Mouse (Mus musculus): ENCODE data around the gene Pde4c. TPM values are rescaled to one million over a fixed set of nuclear protein-coding genes. Genes with fewer than 3 reads are reported as not detected.

Pde4c gene
- total and polyA plus RNA-seq, 2 experiments from 2014 or later: 0.39 to 0.77 TPM

GRCm38 (mm10) chr8:70770748-70771147, 47.2 kb downstream of the Pde4c start:
- 95% methylated on average over 13 of the region's 13 CpGs for WGBS
- TF ChIP-seq CTCF (IDR thresholded peaks at IDR 0.05): no peak
- H3K4me3 ChIP-seq (ENCODE audit: low read depth, low read length): no peak overlapping the region
- DNase-seq (ENCODE audit: low spot score) (no peak), ATAC-seq (ENCODE audit: low FRiP score) (no peak)
- no peak overlapping the region for H3K9ac ChIP-seq (replicated peaks; ENCODE audit: low read length, poor library complexity, severe bottlenecking)
- peaks cover 67% of the 10 kb centered on the region for H3K36me3 ChIP-seq (ENCODE audit: insufficient read depth, low read length)
- no peak overlapping the region for H3K4me2 ChIP-seq (ENCODE audit: low read depth, low read length, poor library complexity, severe bottlenecking)
- peaks cover 11% of the 10 kb centered on the region for H3K4me1 ChIP-seq (ENCODE audit: insufficient read depth, low read length)
- H3K27ac ChIP-seq (ENCODE audit: low read depth, low read length): no peak overlapping the region
- H3K27me3 ChIP-seq (ENCODE audit: insufficient read depth, low read length): 0 out of 2 replicates have a peak, but pooled peaks cover 4% of the 10 kb centered on the region
- no peaks in the 10 kb centered on the region for H3K9me3 ChIP-seq (ENCODE audit: low read length)

GRCm38 (mm10) chr8:70771217-70771616, 47.7 kb downstream of the Pde4c start:
- no peak overlapping the region for H3K4me2 ChIP-seq (ENCODE audit: low read depth, low read length, poor library complexity, severe bottlenecking)
- H3K9ac ChIP-seq (replicated peaks; ENCODE audit: low read length, poor library complexity, severe bottlenecking): no peak overlapping the region
- 89% methylated on average over 7 of the region's 7 CpGs for WGBS
- ATAC-seq (ENCODE audit: low FRiP score) (no peak), DNase-seq (ENCODE audit: low spot score) (no peak)
- no peak overlapping the region for H3K27ac ChIP-seq (ENCODE audit: low read depth, low read length)
- H3K36me3 ChIP-seq (ENCODE audit: insufficient read depth, low read length): peaks cover 67% of the 10 kb centered on the region
- H3K9me3 ChIP-seq (ENCODE audit: low read length): no peaks in the 10 kb centered on the region
- no peak for TF ChIP-seq CTCF (IDR thresholded peaks at IDR 0.05)
- H3K4me3 ChIP-seq (ENCODE audit: low read depth, low read length): no peak overlapping the region
- peaks cover 12% of the 10 kb centered on the region for H3K4me1 ChIP-seq (ENCODE audit: insufficient read depth, low read length)
- H3K27me3 ChIP-seq (ENCODE audit: insufficient read depth, low read length): no peaks in the 10 kb centered on the region

GRCm38 (mm10) chr8:70772075-70772474, 48.6 kb downstream of the Pde4c start:
- Histone ChIP-seq H3K27me3 (ENCODE audit: insufficient read depth, low read length) (no peaks in the 10 kb centered on the region), H3K4me2 (ENCODE audit: low read depth, low read length, poor library complexity, severe bottlenecking) (no peak overlapping the region), H3K27ac (ENCODE audit: low read depth, low read length) (no peak overlapping the region), H3K4me1 (ENCODE audit: insufficient read depth, low read length) (peaks cover 12% of the 10 kb centered on the region), H3K4me3 (ENCODE audit: low read depth, low read length) (no peak overlapping the region), H3K9me3 (ENCODE audit: low read length) (no peaks in the 10 kb centered on the region), H3K36me3 (ENCODE audit: insufficient read depth, low read length) (peaks cover 67% of the 10 kb centered on the region), H3K9ac (replicated peaks; ENCODE audit: low read length, poor library complexity, severe bottlenecking) (no peak overlapping the region)
- DNase-seq (ENCODE audit: low spot score) (no peak), ATAC-seq (ENCODE audit: low FRiP score) (no peak)
- no peak for TF ChIP-seq CTCF (IDR thresholded peaks at IDR 0.05)
- WGBS: 93% methylated on average over 13 of the region's 13 CpGs

- no peak overlapping the region for H3K4me2 ChIP-seq (ENCODE audit: low read depth, low read length, poor library complexity, severe bottlenecking)
- 89% methylated on average over 9 of the region's 9 CpGs for WGBS
- no peak for TF ChIP-seq CTCF (IDR thresholded peaks at IDR 0.05)
Measured at GRCm38 (mm10) chr8:70772890-70773289, 49.4 kb downstream of the Pde4c start.

GRCm38 (mm10) chr8:70773410-70773809, 49.9 kb downstream of the Pde4c start:
- H3K27me3 ChIP-seq (ENCODE audit: insufficient read depth, low read length): no peaks in the 10 kb centered on the region
- ATAC-seq (ENCODE audit: low FRiP score): no peak
- WGBS: 59% methylated on average over 5 of the region's 5 CpGs
- no peaks in the 10 kb centered on the region for H3K9me3 ChIP-seq (ENCODE audit: low read length)
- H3K9ac ChIP-seq (replicated peaks; ENCODE audit: low read length, poor library complexity, severe bottlenecking): peak overlapping the region; percentile 42; the same call in 1 of the 2 replicates
- H3K4me2 ChIP-seq (ENCODE audit: low read depth, low read length, poor library complexity, severe bottlenecking): 0 out of 2 replicates have a peak overlapping the region, but pooled peaks have one; percentile 1
- H3K36me3 ChIP-seq (ENCODE audit: insufficient read depth, low read length): peaks cover 57% of the 10 kb centered on the region
- H3K4me3 ChIP-seq (ENCODE audit: low read depth, low read length): no peak overlapping the region
- peaks cover 19% of the 10 kb centered on the region for H3K4me1 ChIP-seq (ENCODE audit: insufficient read depth, low read length)
- no peak for TF ChIP-seq CTCF (IDR thresholded peaks at IDR 0.05)
- no peak overlapping the region for H3K27ac ChIP-seq (ENCODE audit: low read depth, low read length)
- DNase-seq (ENCODE audit: low spot score): peak; percentile 55

More at GRCm38 (mm10) chr8:70772890-70773289, 49.4 kb downstream of the Pde4c start:
- Histone ChIP-seq H3K27me3 (ENCODE audit: insufficient read depth, low read length) (no peaks in the 10 kb centered on the region), H3K9me3 (ENCODE audit: low read length) (no peaks in the 10 kb centered on the region), H3K9ac (replicated peaks; ENCODE audit: low read length, poor library complexity, severe bottlenecking) (peak overlapping the region; percentile 42; the same call in 1 of the 2 replicates), H3K36me3 (ENCODE audit: insufficient read depth, low read length) (peaks cover 59% of the 10 kb centered on the region), H3K4me1 (ENCODE audit: insufficient read depth, low read length) (peaks cover 16% of the 10 kb centered on the region), H3K27ac (ENCODE audit: low read depth, low read length) (no peak overlapping the region), H3K4me3 (ENCODE audit: low read depth, low read length) (no peak overlapping the region)
- no peak for ATAC-seq (ENCODE audit: low FRiP score)
- DNase-seq (ENCODE audit: low spot score): no peak

- DNase-seq (ENCODE audit: low spot score): peak; percentile 91
- no peaks in the 10 kb centered on the region for H3K9me3 ChIP-seq (ENCODE audit: low read length)
- H3K4me3 ChIP-seq (ENCODE audit: low read depth, low read length): no peak overlapping the region
- H3K4me1 ChIP-seq (ENCODE audit: insufficient read depth, low read length): peaks cover 19% of the 10 kb centered on the region
- no peak for TF ChIP-seq CTCF (IDR thresholded peaks at IDR 0.05)
- no peak overlapping the region for H3K4me2 ChIP-seq (ENCODE audit: low read depth, low read length, poor library complexity, severe bottlenecking)
- H3K27me3 ChIP-seq (ENCODE audit: insufficient read depth, low read length): no peaks in the 10 kb centered on the region
- WGBS: 58% methylated on average over 9 of the region's 9 CpGs
- no peak overlapping the region for H3K27ac ChIP-seq (ENCODE audit: low read depth, low read length)
- no peak for ATAC-seq (ENCODE audit: low FRiP score)
- H3K36me3 ChIP-seq (ENCODE audit: insufficient read depth, low read length): peaks cover 57% of the 10 kb centered on the region
- H3K9ac ChIP-seq (replicated peaks; ENCODE audit: low read length, poor library complexity, severe bottlenecking): peak overlapping the region; percentile 37; the same call in 1 of the 2 replicates
Measured at GRCm38 (mm10) chr8:70773833-70774232, 50.3 kb downstream of the Pde4c start.
